Mouse (Mus musculus) embryonic facial prominence, embryonic 15.5 days (tissue): ENCODE measurements around the gene Zfp12. TPM values are rescaled to one million over a fixed set of nuclear protein-coding genes. Genes with fewer than 3 reads are reported as not detected.

ENCODE experiments used
- ATAC-seq: fragments of 200-750 bp; cut with Nextera tagmentation; 2 replicates; pipeline ENCODE4 v1.8.0; 2017; ENCODE audit warnings: low read depth, moderate TSS enrichment; ENCODE audit not compliant: insufficient number of reproducible peaks, low FRiP score, low TSS enrichment
- H3K27ac ChIP-seq: fragments of 300-500 bp; sonication (generic); replicated peaks from 2 replicates; pipeline ENCODE4 v1.5.1; 2015; ENCODE audit warnings: mild to moderate bottlenecking, inconsistent platforms
- H3K27me3 ChIP-seq: fragments of 300-500 bp; sonication (generic); 2 replicates; pipeline ENCODE4 v1.6.1; 2015; ENCODE audit warnings: inconsistent platforms
- H3K36me3 ChIP-seq: fragments of 300-500 bp; sonication (generic); 2 replicates; pipeline ENCODE4 v1.6.1; 2015; ENCODE audit warnings: mild to moderate bottlenecking, inconsistent platforms
- H3K4me1 ChIP-seq: fragments of 300-500 bp; sonication (generic); 2 replicates; pipeline ENCODE4 v1.6.1; 2015; ENCODE audit warnings: inconsistent platforms
- H3K4me2 ChIP-seq: fragments of 300-500 bp; sonication (generic); replicated peaks from 2 replicates; pipeline ENCODE4 v1.6.1; 2015; ENCODE audit warnings: mild to moderate bottlenecking, inconsistent platforms
- H3K4me3 ChIP-seq: fragments of 300-500 bp; sonication (generic); replicated peaks from 2 replicates; pipeline ENCODE4 v1.5.1; 2015; ENCODE audit warnings: mild to moderate bottlenecking, inconsistent platforms
- H3K9ac ChIP-seq: fragments of 300-500 bp; sonication (generic); 2 replicates; pipeline ENCODE4 v1.6.1; 2015; ENCODE audit warnings: inconsistent platforms
- H3K9me3 ChIP-seq: fragments of 300-500 bp; sonication (generic); replicated peaks from 2 replicates; pipeline ENCODE4 v1.6.1; 2016; ENCODE audit warnings: inconsistent platforms
- WGBS: fragments of 180-500 bp; shearing (Covaris S2); methylation state at CpG from one replicate; pipeline ENCODE4 v1.1.7; 2015; 5-methylcytosine and 5-hydroxymethylcytosine counted together
- polyA plus RNA-seq: library from polyadenylated mRNA; unstranded; fragments of >200 nt; fragmentation: Nextera tagmentation; extraction: Ambion mirVana; gene quantifications from 2 replicates; pipeline ENCODE4 v1.2.1, GENCODE M21; 2015

The Zfp12 gene
- polyA plus RNA-seq, 1 experiment from 2014 or later = 16.9 TPM

DNA sequence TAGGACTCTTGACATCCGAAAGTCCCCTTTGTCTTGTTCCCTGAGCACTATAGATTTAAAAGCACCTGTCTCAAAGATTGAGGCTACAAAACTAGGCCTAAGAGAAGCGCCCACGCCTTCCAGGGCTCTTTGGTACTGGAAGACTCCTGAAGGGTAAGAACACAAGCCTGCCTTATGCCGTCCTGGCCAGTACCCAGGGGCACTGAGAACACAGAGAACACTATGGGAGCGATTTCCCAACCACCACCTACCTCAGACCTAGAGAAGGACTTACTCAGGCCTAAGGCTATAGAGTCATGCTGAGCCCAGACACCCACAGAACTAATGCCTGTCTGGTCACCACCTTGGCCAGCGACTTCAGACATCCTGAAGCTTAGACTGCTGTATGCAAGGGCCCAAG is 31.8 kb downstream of the Zfp12 start:
- no peak for ATAC-seq
- Histone ChIP-seq H3K27ac (no peak overlapping the region), H3K4me3 (no peak overlapping the region), H3K4me2 (no peak overlapping the region), H3K36me3 (peaks cover 28% of the 10 kb centered on the region), H3K27me3 (no peaks in the 10 kb centered on the region), H3K9ac (no peak overlapping the region), H3K9me3 (no peaks in the 10 kb centered on the region), H3K4me1 (peaks cover 23% of the 10 kb centered on the region)
- 80% methylated on average over 6 of the region's 6 CpGs for WGBS

DNA sequence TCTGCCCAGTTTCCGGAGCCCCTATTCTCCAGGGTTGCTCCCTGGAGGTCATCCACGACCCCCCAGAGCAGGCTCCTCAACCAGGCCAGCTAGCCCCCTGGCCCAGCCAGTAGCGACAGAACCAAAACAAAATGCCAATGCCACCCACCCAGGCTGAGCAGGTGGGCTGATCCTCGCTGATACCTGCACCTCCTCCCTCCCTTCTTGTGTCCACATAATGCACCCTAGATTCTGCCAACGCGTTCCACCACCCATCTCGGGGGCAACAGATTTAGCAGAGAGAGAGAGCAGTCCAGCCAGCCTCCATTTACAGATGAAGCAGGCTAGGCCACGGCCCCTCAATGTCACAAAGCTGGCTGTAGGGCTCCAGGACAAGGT is 34.0 kb downstream of the Zfp12 start:
- H3K4me3 ChIP-seq = peak overlapping the region; percentile 78
- no peaks in the 10 kb centered on the region for H3K27me3 ChIP-seq
- peaks cover 6% of the 10 kb centered on the region for H3K36me3 ChIP-seq
- H3K9ac ChIP-seq = peak overlapping the region; percentile 88; the same call in 1 of the 2 replicates
- 27% methylated on average over 8 of the region's 8 CpGs for WGBS
- peaks cover 23% of the 10 kb centered on the region for H3K4me1 ChIP-seq
- no peaks in the 10 kb centered on the region for H3K9me3 ChIP-seq
- H3K4me2 ChIP-seq = peak overlapping the region; percentile 88
- H3K27ac ChIP-seq = peak overlapping the region; percentile 63; the same call in 1 of the 2 replicates
- ATAC-seq = no peak

DNA sequence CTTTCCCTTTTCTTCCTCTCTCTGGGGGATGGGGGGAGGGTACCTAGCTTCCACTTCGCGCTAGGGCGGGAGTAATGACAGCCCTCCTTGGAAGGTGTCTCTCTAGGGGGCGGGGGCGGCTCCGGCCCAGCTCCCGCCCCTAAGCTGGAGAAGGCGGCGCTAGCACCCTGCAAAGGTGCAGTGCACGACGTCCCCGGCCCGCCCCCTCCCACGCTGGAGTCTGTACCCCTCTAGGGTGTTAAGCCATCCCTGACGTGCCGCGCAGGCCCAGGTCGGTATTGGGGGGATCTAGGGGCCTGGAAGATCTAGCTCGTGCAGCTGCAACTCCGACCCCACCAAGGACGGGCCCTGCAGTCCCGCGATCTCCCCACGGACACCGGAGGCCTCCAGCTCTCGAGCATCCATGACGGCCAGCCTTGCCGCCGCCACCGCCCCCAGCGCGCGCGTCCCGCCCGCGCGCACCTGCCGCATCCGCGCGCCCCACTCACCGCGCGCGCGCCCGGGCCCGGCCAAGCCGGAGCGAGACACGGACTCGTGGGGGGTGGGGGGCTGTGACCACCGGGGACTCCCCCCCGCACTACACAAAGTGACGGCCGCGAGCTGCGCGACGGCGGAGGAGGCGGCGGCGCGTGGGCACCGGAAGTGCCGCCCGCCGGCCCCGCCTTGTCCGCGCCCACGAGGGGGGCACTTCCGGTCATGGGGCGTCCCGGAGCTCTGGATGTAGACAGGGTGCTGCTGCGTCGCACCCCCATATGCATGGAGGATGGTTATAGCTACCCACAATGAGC is 34.6 kb downstream of the Zfp12 start, which contains the start of gene Zfp316:
TSS of gene Zfp316 (minus strand) at position 660 of the 788 bp plus-strand sequence.
- Histone ChIP-seq H3K27ac (peak within 1 kb of the TSS; percentile 63), H3K27me3 (no peaks in the 10 kb centered on the region), H3K4me2 (peak within 1 kb of the TSS; percentile 88), H3K4me1 (peaks cover 23% of the 10 kb centered on the region), H3K4me3 (peak within 1 kb of the TSS; percentile 78), H3K9me3 (no peaks in the 10 kb centered on the region), H3K36me3 (peaks cover 2% of the 10 kb centered on the region; the same call in 1 of the 2 replicates), H3K9ac (peak within 1 kb of the TSS; percentile 88)
- under 1% methylated on average over 76 of the region's 79 CpGs for WGBS
- ATAC-seq = peak; percentile 80

DNA sequence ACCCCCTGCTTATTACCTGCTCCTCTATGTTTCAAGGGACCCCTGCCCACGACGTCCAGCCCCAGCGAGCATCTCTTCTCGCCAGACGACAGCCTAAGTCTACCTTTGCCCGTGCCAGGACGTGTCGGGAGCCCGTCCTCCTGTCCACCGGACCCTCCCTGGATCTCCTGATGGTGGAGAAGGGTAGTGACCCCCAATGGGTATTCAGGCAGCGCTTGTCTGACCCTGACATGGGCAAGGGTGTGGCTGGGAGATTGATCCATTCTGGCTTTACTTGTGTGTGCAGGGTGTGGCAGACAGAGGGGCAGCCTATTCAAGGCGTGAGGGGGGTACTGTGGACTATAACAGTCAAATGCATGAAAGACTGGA is 35.2 kb downstream of the Zfp12 start:
- H3K4me1 ChIP-seq = peaks cover 23% of the 10 kb centered on the region
- H3K9me3 ChIP-seq = no peaks in the 10 kb centered on the region
- 0 out of 2 replicates have a peak, but pooled peaks have one; percentile 10 for ATAC-seq
- peak overlapping the region; percentile 88 for H3K9ac ChIP-seq
- H3K36me3 ChIP-seq = no peaks in the 10 kb centered on the region
- H3K27me3 ChIP-seq = no peaks in the 10 kb centered on the region
- WGBS = 4% methylated on average over 12 of the region's 12 CpGs
- peak overlapping the region; percentile 88 for H3K4me2 ChIP-seq
- H3K27ac ChIP-seq = peak overlapping the region; percentile 63; the same call in 1 of the 2 replicates
- H3K4me3 ChIP-seq = peak overlapping the region; percentile 78

GRCm38 (mm10) chr5:143271642-143272041 is 36.7 kb downstream of the Zfp12 start:
- H3K4me1 ChIP-seq = peaks cover 23% of the 10 kb centered on the region
- 76% methylated on average over 6 of the region's 6 CpGs for WGBS
- H3K36me3 ChIP-seq = no peaks in the 10 kb centered on the region
- no peak overlapping the region for H3K9ac ChIP-seq
- no peaks in the 10 kb centered on the region for H3K9me3 ChIP-seq
- no peaks in the 10 kb centered on the region for H3K27me3 ChIP-seq
- ATAC-seq = no peak
- H3K4me2 ChIP-seq = no peak overlapping the region
- H3K27ac ChIP-seq = peak overlapping the region; percentile 65; the same call in 1 of the 2 replicates
- H3K4me3 ChIP-seq = no peak overlapping the region

GRCm38 (mm10) chr5:143272108-143272507 is 37.1 kb downstream of the Zfp12 start:
- no peak for ATAC-seq
- Histone ChIP-seq H3K9ac (no peak overlapping the region), H3K4me1 (peaks cover 23% of the 10 kb centered on the region), H3K27me3 (no peaks in the 10 kb centered on the region), H3K27ac (peak overlapping the region; percentile 65), H3K9me3 (no peaks in the 10 kb centered on the region), H3K36me3 (no peaks in the 10 kb centered on the region), H3K4me2 (no peak overlapping the region), H3K4me3 (no peak overlapping the region)
- WGBS = 66% methylated on average over 3 of the region's 3 CpGs

- Histone ChIP-seq H3K27me3 (peaks cover 2% of the 10 kb centered on the region; the same call in 1 of the 2 replicates), H3K4me2 (no peak overlapping the region), H3K4me3 (no peak overlapping the region), H3K9me3 (no peaks in the 10 kb centered on the region), H3K36me3 (no peaks in the 10 kb centered on the region), H3K4me1 (peaks cover 23% of the 10 kb centered on the region), H3K27ac (peak overlapping the region; percentile 65), H3K9ac (no peak overlapping the region)
- peak; percentile 5; the same call in 1 of the 2 replicates for ATAC-seq
- WGBS = 69% methylated on average over 16 of the region's 16 CpGs
Observed at GRCm38 (mm10) chr5:143272540-143273330, 37.8 kb downstream of the Zfp12 start.

DNA sequence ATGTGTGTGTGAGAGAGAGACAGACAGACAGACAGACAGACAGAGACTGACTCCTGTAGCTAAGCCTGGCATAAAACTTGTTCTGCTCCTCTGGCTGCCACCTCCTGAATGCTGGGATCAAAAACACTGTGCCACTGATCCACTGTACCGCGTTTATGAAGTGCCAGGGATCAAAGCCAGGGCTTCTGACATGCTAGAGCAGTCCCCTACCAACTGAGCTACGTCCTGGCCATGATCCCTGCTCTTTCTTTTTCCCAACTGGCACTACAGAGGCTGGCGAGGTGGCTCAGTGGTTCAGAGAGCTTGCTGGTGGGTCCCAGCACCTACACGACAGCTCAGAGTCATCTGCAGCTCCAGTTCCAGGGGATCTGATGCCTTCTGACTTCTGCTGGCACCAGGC is 40.8 kb downstream of the Zfp12 start:
- Histone ChIP-seq H3K4me3 (no peak overlapping the region), H3K27ac (no peak overlapping the region), H3K4me1 (peaks cover 6% of the 10 kb centered on the region), H3K9ac (no peak overlapping the region), H3K4me2 (no peak overlapping the region), H3K9me3 (no peaks in the 10 kb centered on the region), H3K27me3 (peaks cover 13% of the 10 kb centered on the region), H3K36me3 (no peaks in the 10 kb centered on the region)
- ATAC-seq = no peak
- 48% methylated on average over 5 of the region's 5 CpGs for WGBS

DNA sequence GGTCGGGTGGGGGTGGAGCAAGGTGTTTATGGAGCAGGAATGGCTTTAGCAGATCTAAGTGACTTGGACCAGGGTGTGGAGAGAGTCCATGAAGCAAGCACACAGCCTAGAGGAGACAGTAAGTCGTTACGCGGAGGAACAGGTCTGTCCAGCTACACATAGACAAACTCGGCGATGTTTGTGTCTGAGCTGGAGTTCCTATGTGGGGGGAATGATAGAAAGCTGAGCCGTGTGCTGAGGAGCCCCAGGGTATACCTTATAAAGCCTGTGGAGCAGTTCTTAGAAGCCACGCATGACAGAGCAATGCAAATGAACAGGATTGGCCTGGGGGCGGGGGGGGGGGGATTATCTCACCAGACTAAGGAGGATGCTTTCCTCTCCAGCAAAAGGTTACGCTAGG is 44.3 kb downstream of the Zfp12 start:
- WGBS = 33% methylated on average over 10 of the region's 10 CpGs

GRCm38 (mm10) chr5:143284762-143285161 is 49.8 kb downstream of the Zfp12 start:
- H3K4me1 ChIP-seq = peaks cover 12% of the 10 kb centered on the region
- no peak for ATAC-seq
- H3K4me3 ChIP-seq = no peak overlapping the region
- H3K27ac ChIP-seq = no peak overlapping the region
- H3K9ac ChIP-seq = no peak overlapping the region
- H3K27me3 ChIP-seq = peaks cover 45% of the 10 kb centered on the region
- no peaks in the 10 kb centered on the region for H3K36me3 ChIP-seq
- 43% methylated on average over 6 of the region's 6 CpGs for WGBS
- no peak overlapping the region for H3K4me2 ChIP-seq
- no peaks in the 10 kb centered on the region for H3K9me3 ChIP-seq

More for the DNA sequence above, 44.3 kb downstream of the Zfp12 start:
- no peak for ATAC-seq
- Histone ChIP-seq H3K4me2 (no peak overlapping the region), H3K27ac (no peak overlapping the region), H3K9me3 (no peaks in the 10 kb centered on the region), H3K9ac (no peak overlapping the region), H3K4me1 (no peaks in the 10 kb centered on the region), H3K4me3 (no peak overlapping the region), H3K27me3 (peaks cover 15% of the 10 kb centered on the region), H3K36me3 (no peaks in the 10 kb centered on the region)

DNA sequence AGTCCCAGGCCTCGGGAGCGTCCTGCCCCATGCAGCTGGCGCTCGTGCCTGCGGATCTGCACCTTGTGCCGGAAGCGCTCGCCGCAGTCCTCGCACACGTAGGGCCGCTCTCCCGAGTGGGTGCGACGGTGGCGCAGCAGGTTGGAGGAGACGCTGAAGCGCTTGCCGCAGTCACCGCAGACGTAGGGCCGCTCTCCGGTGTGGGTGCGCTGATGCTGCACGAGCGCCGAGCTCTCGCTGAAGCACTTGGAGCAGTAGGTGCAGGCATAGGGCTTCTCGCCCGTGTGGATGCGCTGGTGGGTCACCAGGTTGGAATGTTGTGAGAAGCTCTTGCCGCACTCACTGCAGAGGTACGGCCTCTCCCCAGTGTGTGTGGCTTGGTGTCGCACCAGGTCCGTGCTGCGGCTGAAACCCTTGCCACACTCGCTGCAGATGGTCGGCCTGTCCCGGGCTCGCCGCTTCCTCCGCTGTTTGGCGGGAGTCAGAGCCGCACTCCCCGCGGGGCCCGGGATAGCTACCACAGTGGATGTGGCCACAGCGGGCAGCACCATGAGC is 52.9 kb downstream of the Zfp12 start:
- peaks cover 71% of the 10 kb centered on the region for H3K27me3 ChIP-seq
- H3K9me3 ChIP-seq = no peaks in the 10 kb centered on the region
- H3K9ac ChIP-seq = no peak overlapping the region
- peaks cover 18% of the 10 kb centered on the region for H3K4me1 ChIP-seq
- no peaks in the 10 kb centered on the region for H3K36me3 ChIP-seq
- 8% methylated on average over 48 of the region's 48 CpGs for WGBS
- ATAC-seq = no peak
- peak overlapping the region; percentile 26 for H3K4me3 ChIP-seq
- H3K4me2 ChIP-seq = peak overlapping the region; percentile 40
- no peak overlapping the region for H3K27ac ChIP-seq
